Mouse (Mus musculus) testis, adult 10 weeks (tissue): ENCODE measurements around the gene Hspb9. TPM values are rescaled to one million over a fixed set of nuclear protein-coding genes. Genes with fewer than 3 reads are reported as not detected.

ENCODE experiments used
- polyA plus RNA-seq: library from polyadenylated mRNA; stranded (reverse); fragments of 350-450 nt; fragmentation: Illumina TruSeq; extraction: RNeasy Lipid Tissue Mini Kit (QIAGEN cat#74804); gene quantifications from one replicate; pipeline ENCODE4 v1.2.3, GENCODE M21; 2014; ENCODE audit warnings: low read depth, low replicate concordance

Hspb9 gene
- polyA plus RNA-seq, result 93.0 TPM

DNA sequence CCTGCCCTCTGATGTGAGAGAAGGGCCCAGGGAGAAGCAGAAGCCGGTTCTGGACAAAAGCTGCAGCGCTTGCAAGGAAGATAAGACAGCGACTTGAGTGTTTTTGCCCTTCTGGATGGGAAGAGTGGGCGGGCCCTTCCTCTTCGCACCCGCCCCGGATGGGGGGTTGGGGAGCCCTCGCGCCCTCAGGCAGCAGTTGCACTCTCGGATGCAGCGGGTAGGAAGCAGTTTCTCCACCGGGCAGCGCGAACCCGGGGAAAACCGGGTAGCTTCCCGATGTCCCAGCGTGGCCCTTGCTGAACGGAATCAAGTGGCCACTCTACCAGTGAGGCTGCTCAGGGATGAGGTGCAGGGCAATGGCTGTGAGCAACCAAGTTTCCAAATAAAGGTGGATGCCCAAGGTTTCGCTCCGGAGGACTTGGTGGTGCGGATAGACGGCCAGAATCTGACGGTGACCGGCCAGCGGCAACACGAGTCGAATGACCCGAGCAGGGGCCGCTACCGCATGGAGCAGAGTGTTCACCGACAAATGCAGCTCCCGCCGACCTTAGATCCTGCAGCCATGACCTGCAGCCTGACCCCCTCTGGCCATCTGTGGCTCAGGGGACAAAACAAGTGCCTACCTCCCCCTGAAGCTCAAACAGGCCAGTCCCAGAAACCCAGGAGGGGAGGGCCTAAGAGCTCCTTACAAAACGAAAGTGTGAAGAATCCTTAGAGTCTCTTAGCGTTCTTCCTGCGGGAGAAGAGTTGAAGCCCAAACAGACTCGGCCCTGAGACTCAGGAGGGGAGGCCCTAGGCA is at the start of gene Hspb9:
TSS of gene Hspb9 (plus strand) at position 116 of the 799 bp plus-strand sequence.

DNA sequence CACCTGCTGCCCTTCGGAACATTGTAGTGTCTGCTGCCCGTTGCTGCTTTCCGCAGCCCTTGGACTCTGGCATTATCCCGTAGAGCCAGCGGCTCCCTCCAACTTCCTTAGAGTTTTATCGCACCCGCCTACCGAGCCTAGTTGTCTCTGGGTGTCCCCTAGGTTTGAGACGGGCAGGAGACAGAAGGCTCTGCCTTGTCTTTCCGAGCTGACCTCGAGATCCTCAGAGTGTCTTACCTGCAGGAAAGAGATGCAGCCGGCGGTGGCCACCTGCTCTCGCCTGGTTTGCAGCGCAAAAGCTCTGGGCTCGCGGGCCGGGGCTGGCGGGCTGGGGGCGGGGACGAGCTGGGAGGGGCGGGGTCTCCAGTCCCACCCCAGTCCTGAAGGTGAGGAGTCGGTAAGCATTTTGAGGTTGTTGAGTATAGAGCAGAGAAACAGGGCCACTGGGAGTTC is 21.5 kb upstream of the Hspb9 start, which contains the start of gene Zfp385c:
TSS of gene Zfp385c (minus strand) at position 292 of the 453 bp plus-strand sequence.

DNA sequence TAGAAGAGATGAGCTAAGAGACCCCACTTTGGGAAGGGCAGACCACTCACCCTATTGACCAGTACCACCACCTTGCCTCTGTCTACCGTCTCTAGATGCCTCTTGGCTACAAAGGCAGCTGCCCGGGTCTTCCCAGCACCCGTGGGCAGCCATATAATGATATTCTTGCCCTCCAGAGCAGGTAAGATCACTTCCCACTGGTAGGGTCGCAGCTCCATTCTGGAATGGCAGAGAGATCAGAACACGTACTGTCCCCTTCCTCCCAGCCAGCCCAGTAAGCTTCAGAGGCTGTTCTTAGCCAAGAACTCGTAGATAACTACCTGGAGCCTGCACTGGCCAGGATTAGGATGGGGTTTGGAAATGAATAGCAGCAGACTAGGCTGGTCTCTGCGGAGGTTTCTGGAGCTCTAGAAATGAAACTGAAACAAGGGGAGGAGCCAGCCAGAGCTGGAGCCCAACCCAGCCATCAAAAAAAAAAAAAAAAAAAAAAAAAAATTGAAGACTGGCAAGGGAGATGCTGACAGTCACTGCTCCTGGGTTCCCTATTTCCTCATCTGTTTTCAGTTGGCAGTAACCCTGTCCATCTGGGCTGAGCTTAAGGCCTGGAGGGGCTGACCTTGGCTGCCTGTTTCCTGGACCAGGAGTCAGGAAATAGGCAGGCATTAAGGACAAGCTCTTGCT is 9.7 kb upstream of the Hspb9 start, which contains the start of gene Dhx58:
TSS of gene Dhx58 (minus strand) at position 421 of the 681 bp plus-strand sequence.

DNA sequence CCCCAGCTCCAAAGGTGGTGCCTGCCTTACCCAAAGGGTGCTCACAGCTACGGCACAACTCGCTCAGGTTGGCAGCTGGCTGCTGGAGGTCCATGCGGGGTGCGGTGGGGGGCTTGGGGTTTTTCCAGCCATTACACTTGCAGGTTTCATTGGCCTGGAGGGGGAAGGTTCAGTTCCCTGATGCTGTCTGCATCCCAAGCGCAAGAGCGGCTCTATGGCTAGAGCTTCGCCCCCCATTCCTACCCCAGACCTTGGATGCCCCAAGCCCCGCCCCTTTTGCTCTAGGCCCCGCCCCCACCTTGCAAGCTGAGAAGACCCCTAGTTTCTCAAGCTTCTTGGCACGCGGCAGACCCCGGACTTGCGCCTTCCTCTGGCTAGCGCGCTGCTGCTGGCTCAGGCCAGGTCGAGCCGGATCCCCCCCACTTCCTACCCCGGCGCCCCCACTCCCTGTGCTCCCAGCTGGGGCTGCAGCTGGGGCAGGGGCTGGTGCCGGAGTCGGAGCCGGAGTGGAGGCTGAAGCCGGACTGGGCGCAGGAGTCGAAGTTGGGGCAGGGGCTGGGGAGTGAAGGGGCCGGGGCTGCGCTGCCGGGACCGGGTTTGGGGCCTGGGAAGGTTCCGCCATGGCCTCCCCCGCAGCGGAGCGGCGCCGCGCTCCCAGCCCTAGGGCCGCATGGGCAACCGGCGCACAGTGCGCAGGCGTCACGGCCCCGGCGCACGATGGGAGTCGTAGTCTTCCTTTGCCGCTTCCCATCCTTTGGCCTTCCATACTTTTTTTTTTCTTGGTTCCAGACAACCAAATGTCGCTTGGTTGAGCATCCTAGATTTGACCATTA is 1.7 kb upstream of the Hspb9 start, which contains the start of gene Kat2a:
TSS of gene Kat2a (minus strand) at position 683 of the 833 bp plus-strand sequence.

DNA sequence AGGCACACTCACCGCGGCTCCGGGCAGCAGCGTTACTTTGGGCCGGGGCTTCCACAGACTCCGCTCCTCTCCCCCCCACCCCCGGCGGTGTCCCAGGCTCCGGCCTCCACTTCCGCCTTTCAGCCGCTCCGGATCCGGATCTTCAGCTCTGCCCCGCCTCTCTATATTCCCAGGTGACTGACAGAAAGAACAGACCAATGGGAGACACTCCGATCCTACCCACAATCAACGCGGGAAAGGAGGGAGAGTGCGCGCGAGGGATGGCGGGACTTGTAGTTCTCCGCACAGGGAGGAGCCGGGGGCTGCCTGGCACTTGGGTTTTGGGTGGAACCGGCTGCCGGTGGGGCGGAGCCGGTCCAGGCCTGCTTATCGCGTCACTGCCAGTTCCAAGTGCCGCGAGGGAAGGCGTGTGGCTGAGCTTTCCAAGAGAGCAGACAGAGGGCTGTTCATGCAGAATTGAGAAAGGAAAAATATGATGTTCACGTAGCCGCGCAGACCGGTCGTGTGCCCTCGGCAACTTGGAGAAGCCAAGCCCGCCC is 24.5 kb downstream of the Hspb9 start, which contains the start of gene Rab5c:
TSS of gene Rab5c (minus strand) at position 150 of the 539 bp plus-strand sequence.

DNA sequence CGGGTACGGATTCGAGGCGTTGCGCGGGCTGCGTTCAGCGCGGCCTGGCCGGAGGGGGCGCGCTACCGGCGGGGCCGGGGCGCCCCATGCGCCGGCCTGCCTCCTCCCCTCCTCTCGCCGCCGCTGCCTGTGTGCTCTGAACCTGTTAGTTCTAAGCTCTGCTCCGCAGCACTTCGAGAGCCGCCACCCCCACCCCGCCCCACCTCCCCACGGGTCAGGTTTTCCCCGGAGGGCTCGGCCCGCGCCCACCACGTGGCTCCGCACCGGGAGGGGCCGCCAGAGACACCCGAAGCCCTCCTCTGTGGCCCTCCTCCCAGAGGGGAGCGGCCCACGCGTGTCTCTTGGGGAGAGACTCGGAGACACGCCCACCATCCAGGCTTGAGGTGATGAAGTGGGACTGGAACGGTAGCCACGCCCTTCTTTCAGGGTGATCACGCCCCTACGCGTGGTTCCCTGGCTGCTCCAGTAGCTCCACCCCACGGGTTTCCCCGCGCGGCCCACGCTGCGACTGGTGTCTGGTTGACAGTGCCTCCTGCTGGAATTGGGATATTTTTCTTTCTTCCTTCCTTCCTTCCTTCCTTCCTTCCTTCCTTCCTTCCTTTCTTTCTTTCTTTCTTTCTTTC is 46.1 kb downstream of the Hspb9 start, which contains the start of gene Kcnh4:
TSS of gene Kcnh4 (minus strand) at position 332 of the 623 bp plus-strand sequence.

DNA sequence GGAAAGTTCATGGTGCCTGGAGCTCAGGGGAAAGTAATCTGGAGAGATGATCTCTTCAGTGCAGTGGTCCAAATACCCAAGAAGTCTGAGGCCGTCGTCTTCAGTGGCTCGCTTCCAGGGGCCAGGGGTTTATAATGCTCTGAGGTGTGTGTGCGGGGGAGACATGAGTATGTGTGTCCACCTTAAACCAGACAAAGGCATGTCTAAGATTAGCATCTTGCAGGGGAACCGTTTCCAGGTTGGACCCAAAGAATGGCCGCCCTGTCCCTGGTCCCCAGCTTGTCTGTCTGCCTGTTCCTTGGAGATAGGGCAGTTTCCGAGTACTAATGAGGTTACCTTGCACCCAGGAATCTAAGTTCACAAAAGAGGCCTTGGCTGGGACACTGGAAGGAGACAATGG is 49.2 kb downstream of the Hspb9 start, which contains the start of gene Hcrt:
TSS of gene Hcrt (minus strand) at position 101 of the 400 bp plus-strand sequence.

Other genes with a start within 250 kb of the Hspb9 start
- 25.2 TPM for gene Klhl11, start 241.1 kb upstream of the Hspb9 start, polyA plus RNA-seq
- 16.8 TPM for gene Acly, start 185.8 kb upstream of the Hspb9 start, polyA plus RNA-seq
- 67.7 TPM for gene Ttc25, start 168.2 kb upstream of the Hspb9 start, polyA plus RNA-seq
- 1.2 TPM for gene Cnp, start 138.9 kb upstream of the Hspb9 start, polyA plus RNA-seq
- 13.0 TPM for gene Nkiras2, start 94.6 kb upstream of the Hspb9 start, polyA plus RNA-seq
- gene Dnajc7, start 93.7 kb upstream of the Hspb9 start, polyA plus RNA-seq, result 259 TPM
- 0.11 TPM for gene Zfp385c, start 21.4 kb upstream of the Hspb9 start, polyA plus RNA-seq
- gene Dhx58, start 9.6 kb upstream of the Hspb9 start, polyA plus RNA-seq, result 6.3 TPM
- gene Kat2a, start 1.4 kb upstream of the Hspb9 start, polyA plus RNA-seq, result 2.8 TPM
- gene Rab5c, start 24.4 kb downstream of the Hspb9 start, polyA plus RNA-seq, result 10.5 TPM
- not detected for gene Kcnh4, start 46.1 kb downstream of the Hspb9 start, polyA plus RNA-seq
- gene Hcrt, start 49.1 kb downstream of the Hspb9 start, polyA plus RNA-seq, result not detected
- 0.18 TPM for gene Ghdc, start 57.1 kb downstream of the Hspb9 start, polyA plus RNA-seq
- 0.42 TPM for gene Stat5b, start 136.9 kb downstream of the Hspb9 start, polyA plus RNA-seq
- 0.85 TPM for gene Stat5a, start 145.5 kb downstream of the Hspb9 start, polyA plus RNA-seq
- 10.7 TPM for gene Stat3, start 225.7 kb downstream of the Hspb9 start, polyA plus RNA-seq